Mouse (Mus musculus) urinary bladder, adult 2 months (tissue): Measurements from ENCODE around the gene Gm4881. TPM values are rescaled to one million over a fixed set of nuclear protein-coding genes. Genes with fewer than 3 reads are reported as not detected.

Experiments used
- polyA plus RNA-seq: library from polyadenylated mRNA; depleted of rRNA; stranded (reverse); fragments of >200 nt; gene quantifications from 2 replicates; pipeline ENCODE4 v1.2.3, GENCODE M21; 2012; rRNA removed

Gm4881 gene
- polyA plus RNA-seq, 1 experiment, result not detected

Other genes starting within 250 kb of the Gm4881 start
- gene BC049730, start 235.3 kb downstream of the Gm4881 start, polyA plus RNA-seq, result not detected in 2 replicates
- gene Gm4763, start 217.6 kb downstream of the Gm4881 start, polyA plus RNA-seq, result not detected in 2 replicates
- gene Cd177, start 184.2 kb downstream of the Gm4881 start, polyA plus RNA-seq, result 0.04 and 0.07 TPM in 2 replicates
- gene Ceacam10, start 167.3 kb downstream of the Gm4881 start, polyA plus RNA-seq, result not detected in 2 replicates
- 10.7 and 12.1 TPM in 2 replicates for gene Gm9844, start 82.3 kb downstream of the Gm4881 start, polyA plus RNA-seq
- gene Lypd4, start 74.6 kb downstream of the Gm4881 start, polyA plus RNA-seq, result not detected in 2 replicates
- gene Dmrtc2, start 74.4 kb downstream of the Gm4881 start, polyA plus RNA-seq, result not detected in 2 replicates
- 1,077 and 1,084 TPM in 2 replicates for gene Rps19, start 60.1 kb downstream of the Gm4881 start, polyA plus RNA-seq
- gene Cd79a, start 47.1 kb downstream of the Gm4881 start, polyA plus RNA-seq, result 0.65 and 0.74 TPM in 2 replicates
- 174 and 180 TPM in 2 replicates for gene Arhgef1, start 41.6 kb downstream of the Gm4881 start, polyA plus RNA-seq
- gene Rabac1, start 28.3 kb upstream of the Gm4881 start, polyA plus RNA-seq, result 367 and 429 TPM in 2 replicates
- gene Atp1a3, start 61.5 kb upstream of the Gm4881 start, polyA plus RNA-seq, result 0.51 and 0.93 TPM in 2 replicates
- 30.7 and 34.7 TPM in 2 replicates for gene Grik5, start 127.9 kb upstream of the Gm4881 start, polyA plus RNA-seq
- gene Zfp574, start 128.1 kb upstream of the Gm4881 start, polyA plus RNA-seq, result 23.1 and 27.7 TPM in 2 replicates
- gene Pou2f2, start 235.2 kb upstream of the Gm4881 start, polyA plus RNA-seq, result 0.65 and 1.0 TPM in 2 replicates